Mouse (Mus musculus) testis, adult 2 months (tissue): ENCODE results near the gene Chn2. TPM values are rescaled to one million over a fixed set of nuclear protein-coding genes. Genes with fewer than 3 reads are reported as not detected.

ENCODE experiments used
- H3K27ac ChIP-seq: fragments of 200-500 bp; 2 replicates; pipeline ENCODE4 v1.5.1; 2012; ENCODE audit warnings: low read depth, low read length; ENCODE audit not compliant: control insufficient read depth, insufficient read depth
- H3K27me3 ChIP-seq: fragments of 200-500 bp; 2 replicates; pipeline ENCODE4 v1.6.1; 2012; ENCODE audit warnings: mild to moderate bottlenecking, low read length, moderate library complexity; ENCODE audit not compliant: control insufficient read depth, insufficient read depth
- H3K36me3 ChIP-seq: fragments of 200-500 bp; 2 replicates; pipeline ENCODE4 v1.6.1; 2012; ENCODE audit warnings: mild to moderate bottlenecking, low read length; ENCODE audit not compliant: control insufficient read depth, insufficient read depth
- H3K4me1 ChIP-seq: fragments of 200-500 bp; 2 replicates; pipeline ENCODE4 v1.6.1; 2012; ENCODE audit warnings: low read length; ENCODE audit not compliant: control insufficient read depth, insufficient read depth
- H3K4me3 ChIP-seq: fragments of 200-500 bp; 2 replicates; pipeline ENCODE4 v1.5.1; 2012; ENCODE audit warnings: low read depth, mild to moderate bottlenecking, low read length, moderate library complexity, mixed read lengths; ENCODE audit not compliant: control insufficient read depth
- CTCF ChIP-seq: fragments of 200-500 bp; IDR thresholded peaks from 2 replicates; pipeline ENCODE4 v1.5.1; 2012; ENCODE audit warnings: low read depth, mild to moderate bottlenecking, inconsistent platforms, low read length, moderate library complexity; ENCODE audit not compliant: control insufficient read depth, insufficient read depth, insufficient replicate concordance
- POLR2A ChIP-seq: fragments of 200-500 bp; IDR thresholded peaks from 2 replicates; pipeline ENCODE4 v1.6.1; 2012; ENCODE audit warnings: low read depth, mild to moderate bottlenecking, inconsistent platforms, low read length, moderate library complexity; ENCODE audit not compliant: control insufficient read depth
- polyA plus RNA-seq: library from polyadenylated mRNA; depleted of rRNA; stranded (reverse); fragments of >200 nt; gene quantifications from 2 replicates; pipeline ENCODE4 v1.2.3, GENCODE M21; 2012

Gene Chn2
- polyA plus RNA-seq, 1 experiment, result 637 TPM

- Histone ChIP-seq H3K4me3 (no peak overlapping the region), H3K36me3 (no peaks in the 10 kb centered on the region), H3K27ac (no peak overlapping the region), H3K4me1 (peaks cover 9% of the 10 kb centered on the region), H3K27me3 (no peaks in the 10 kb centered on the region)
- TF ChIP-seq CTCF, result no peak
- no peak for TF ChIP-seq POLR2A
These were observed 2.8 kb downstream of the Chn2 start for GRCm38 (mm10) chr6:54042142-54042541.

- peaks cover 9% of the 10 kb centered on the region for H3K4me1 ChIP-seq
- H3K27ac ChIP-seq, result no peak overlapping the region
- no peak overlapping the region for H3K4me3 ChIP-seq
- H3K36me3 ChIP-seq, result no peaks in the 10 kb centered on the region
- no peaks in the 10 kb centered on the region for H3K27me3 ChIP-seq
- TF ChIP-seq CTCF (no peak), POLR2A (no peak)
These were observed 4.2 kb downstream of the Chn2 start for GRCm38 (mm10) chr6:54043536-54043935.

GRCm38 (mm10) chr6:54045748-54046721 lies 6.7 kb downstream of the Chn2 start:
- no peaks in the 10 kb centered on the region for H3K36me3 ChIP-seq
- no peak overlapping the region for H3K4me3 ChIP-seq
- no peak for TF ChIP-seq POLR2A
- TF ChIP-seq CTCF, result no peak
- no peaks in the 10 kb centered on the region for H3K4me1 ChIP-seq
- H3K27ac ChIP-seq, result no peak overlapping the region
- H3K27me3 ChIP-seq, result no peaks in the 10 kb centered on the region

GRCm38 (mm10) chr6:54046884-54047747 lies 7.8 kb downstream of the Chn2 start:
- H3K4me3 ChIP-seq, result no peak overlapping the region
- H3K4me1 ChIP-seq, result no peaks in the 10 kb centered on the region
- H3K27me3 ChIP-seq, result no peaks in the 10 kb centered on the region
- H3K36me3 ChIP-seq, result no peaks in the 10 kb centered on the region
- TF ChIP-seq CTCF, result no peak
- no peak for TF ChIP-seq POLR2A
- no peak overlapping the region for H3K27ac ChIP-seq

- Histone ChIP-seq H3K27ac (no peak overlapping the region), H3K27me3 (no peaks in the 10 kb centered on the region), H3K4me1 (no peaks in the 10 kb centered on the region), H3K36me3 (no peaks in the 10 kb centered on the region), H3K4me3 (no peak overlapping the region)
- TF ChIP-seq CTCF (no peak), POLR2A (no peak)
These were observed 9.4 kb downstream of the Chn2 start for GRCm38 (mm10) chr6:54048768-54049167.

- no peak for TF ChIP-seq CTCF
- TF ChIP-seq POLR2A, result no peak
- Histone ChIP-seq H3K27me3 (no peaks in the 10 kb centered on the region), H3K4me1 (no peaks in the 10 kb centered on the region)
These were observed 11.8 kb downstream of the Chn2 start for GRCm38 (mm10) chr6:54051173-54051572.

GRCm38 (mm10) chr6:54052124-54052523 lies 12.8 kb downstream of the Chn2 start:
- no peaks in the 10 kb centered on the region for H3K27me3 ChIP-seq
- no peaks in the 10 kb centered on the region for H3K4me1 ChIP-seq
- H3K4me3 ChIP-seq, result no peak overlapping the region
- no peaks in the 10 kb centered on the region for H3K36me3 ChIP-seq
- TF ChIP-seq CTCF (no peak), POLR2A (no peak)
- no peak overlapping the region for H3K27ac ChIP-seq

More at GRCm38 (mm10) chr6:54051173-54051572, 11.8 kb downstream of the Chn2 start:
- H3K27ac ChIP-seq, result no peak overlapping the region
- H3K4me3 ChIP-seq, result no peak overlapping the region
- H3K36me3 ChIP-seq, result no peaks in the 10 kb centered on the region
